Mouse (Mus musculus) MEL (cell line): Measurements from ENCODE around the gene Dlg5. TPM values are rescaled to one million over a fixed set of nuclear protein-coding genes. Genes with fewer than 3 reads are reported as not detected.

Experiments
- DNase-seq: peaks from one replicate; pipeline ENCODE4 v3.0.0; 2011; ENCODE audit warnings: low read depth, low spot score
- H3K27ac ChIP-seq: 2 replicates; pipeline ENCODE4 v1.5.1; 2012; ENCODE audit warnings: low read depth, mild to moderate bottlenecking, control low read depth, low read length, moderate library complexity; ENCODE audit not compliant: control insufficient read depth
- H3K27me3 ChIP-seq, 2 experiments: fragments of 150-350 bp in 1 of 2; sonication (generic) in 1 of 2; 2 replicates each; pipeline ENCODE4 v1.6.1; 2012; ENCODE audit warnings: low read length in 2 of 2, mild to moderate bottlenecking in 2 of 2, improper control_type of control experiment in 1 of 2, moderate library complexity in 1 of 2; ENCODE audit not compliant: insufficient read depth in 2 of 2, control insufficient read depth in 1 of 2
- H3K36me3 ChIP-seq, 2 experiments: 2 replicates each; pipeline ENCODE4 v1.6.1; 2012 to 2014; ENCODE audit warnings: low read length in 2 of 2, improper control_type of control experiment in 1 of 2, inconsistent platforms in 1 of 2, mild to moderate bottlenecking in 1 of 2; ENCODE audit not compliant: insufficient read depth in 2 of 2, control insufficient read depth in 1 of 2
- H3K4me1 ChIP-seq, 2 experiments: fragments of 150-350 bp in 1 of 2; sonication (generic) in 1 of 2; 2 replicates each; pipeline ENCODE4 v1.6.1; 2012; ENCODE audit warnings: low read length in 2 of 2, improper control_type of control experiment in 1 of 2, mild to moderate bottlenecking in 1 of 2; ENCODE audit not compliant: insufficient read depth in 2 of 2, control insufficient read depth in 1 of 2
- H3K4me3 ChIP-seq, 2 experiments: fragments of 150-350 bp in 1 of 2; sonication (generic) in 1 of 2; 2 replicates each; pipeline ENCODE4 v1.5.1; 2012; ENCODE audit warnings: low read depth in 2 of 2, low read length in 2 of 2, mild to moderate bottlenecking in 2 of 2, moderate library complexity in 2 of 2, control low read depth in 1 of 2, improper control_type of control experiment in 1 of 2; ENCODE audit not compliant: control insufficient read depth in 1 of 2, insufficient read depth in 1 of 2
- H3K79me2 ChIP-seq: 2 replicates; pipeline ENCODE4 v1.6.1; 2012; ENCODE audit warnings: mild to moderate bottlenecking, low read length, moderate library complexity; ENCODE audit not compliant: control insufficient read depth, poor library complexity, insufficient read depth
- H3K9ac ChIP-seq: 2 replicates; pipeline ENCODE4 v1.6.1; 2012; ENCODE audit warnings: low read depth, mild to moderate bottlenecking, control low read depth, low read length, moderate library complexity; ENCODE audit not compliant: control insufficient read depth, poor library complexity, severe bottlenecking
- H3K9me3 ChIP-seq: fragments of 150-350 bp; sonication (generic); replicated peaks from 2 replicates; pipeline ENCODE4 v1.6.1; 2012; ENCODE audit warnings: mild to moderate bottlenecking, low read length, improper control_type of control experiment, moderate library complexity; ENCODE audit not compliant: insufficient read depth
- ELF1 ChIP-seq: IDR thresholded peaks from 2 replicates; pipeline ENCODE4 v1.6.1; 2014; ENCODE audit warnings: low read depth, mild to moderate bottlenecking, inconsistent platforms, low read length, improper control_type of control experiment, moderate library complexity
- EP300 ChIP-seq, 2 experiments: IDR thresholded peaks; 2 replicates each; pipeline ENCODE4 v1.6.1; 2011; ENCODE audit warnings: improper control_type of control experiment in 2 of 2, low read length in 2 of 2, low read depth in 1 of 2, mild to moderate bottlenecking in 1 of 2
- GABPA ChIP-seq: IDR thresholded peaks from 2 replicates; pipeline ENCODE4 v1.6.1; 2012; ENCODE audit warnings: low read depth, mild to moderate bottlenecking, inconsistent platforms, low read length, improper control_type of control experiment, moderate library complexity
- HCFC1 ChIP-seq: IDR thresholded peaks from 2 replicates; pipeline ENCODE4 v1.6.1; 2012; ENCODE audit warnings: low read depth, mild to moderate bottlenecking, inconsistent platforms, low read length, improper control_type of control experiment, moderate library complexity
- MAFK ChIP-seq: IDR thresholded peaks from 2 replicates; pipeline ENCODE4 v1.6.1; 2011; ENCODE audit warnings: low read depth, mild to moderate bottlenecking, low read length, improper control_type of control experiment, borderline replicate concordance
- MAX ChIP-seq: IDR thresholded peaks from 2 replicates; pipeline ENCODE4 v1.6.1; 2011; ENCODE audit warnings: low read length, improper control_type of control experiment
- MAZ ChIP-seq: IDR thresholded peaks from 2 replicates; pipeline ENCODE4 v1.6.1; 2012; ENCODE audit warnings: low read depth, mild to moderate bottlenecking, inconsistent platforms, low read length, improper control_type of control experiment
- MXI1 ChIP-seq: IDR thresholded peaks from 2 replicates; pipeline ENCODE4 v1.6.1; 2011; ENCODE audit warnings: mild to moderate bottlenecking, low read depth, low read length, improper control_type of control experiment
- MYC ChIP-seq: IDR thresholded peaks from 2 replicates; pipeline ENCODE4 v1.6.1; 2011; ENCODE audit warnings: low read depth, mild to moderate bottlenecking, low read length, improper control_type of control experiment, moderate library complexity
- RAD21 ChIP-seq: IDR thresholded peaks from 2 replicates; pipeline ENCODE4 v1.6.1; 2011; ENCODE audit warnings: mild to moderate bottlenecking, low read depth, low read length, improper control_type of control experiment
- SMC3 ChIP-seq: IDR thresholded peaks from 2 replicates; pipeline ENCODE4 v1.6.1; 2011; ENCODE audit warnings: low read depth, low read length, improper control_type of control experiment
- TBP ChIP-seq: IDR thresholded peaks from 2 replicates; pipeline ENCODE4 v1.8.0; 2011; ENCODE audit warnings: low read depth, low read length, improper control_type of control experiment
- TCF12 ChIP-seq: IDR thresholded peaks from 2 replicates; pipeline ENCODE4 v1.6.1; 2014; ENCODE audit warnings: low read depth, mild to moderate bottlenecking, inconsistent platforms, low read length, improper control_type of control experiment, moderate library complexity
- ZKSCAN1 ChIP-seq: IDR thresholded peaks from 2 replicates; pipeline ENCODE4 v1.6.1; 2012; ENCODE audit warnings: low read depth, mild to moderate bottlenecking, inconsistent platforms, low read length, improper control_type of control experiment, moderate library complexity
- polyA plus RNA-seq, 2 experiments: library from polyadenylated mRNA; stranded (reverse) in 1 of 2; unstranded in 1 of 2; fragments of >175 nt in 1 of 2; fragments of >200 nt in 1 of 2; gene quantifications; 2 replicates each; pipeline versions ENCODE4 v1.2.1 to v1.2.4; 2012; ENCODE audit warnings: low replicate concordance in 2 of 2, low read depth in 1 of 2; ENCODE audit not compliant: insufficient read length in 2 of 2, insufficient read depth in 1 of 2, missing spikeins in 1 of 2
- total RNA-seq: library from RNA; depleted of rRNA; stranded (reverse); fragments of 300-350 nt; gene quantifications from 2 replicates; pipeline ENCODE4 v1.2.3, GENCODE M21; 2012

The Dlg5 gene
- total and polyA plus RNA-seq, 3 experiments, result not detected

DNA sequence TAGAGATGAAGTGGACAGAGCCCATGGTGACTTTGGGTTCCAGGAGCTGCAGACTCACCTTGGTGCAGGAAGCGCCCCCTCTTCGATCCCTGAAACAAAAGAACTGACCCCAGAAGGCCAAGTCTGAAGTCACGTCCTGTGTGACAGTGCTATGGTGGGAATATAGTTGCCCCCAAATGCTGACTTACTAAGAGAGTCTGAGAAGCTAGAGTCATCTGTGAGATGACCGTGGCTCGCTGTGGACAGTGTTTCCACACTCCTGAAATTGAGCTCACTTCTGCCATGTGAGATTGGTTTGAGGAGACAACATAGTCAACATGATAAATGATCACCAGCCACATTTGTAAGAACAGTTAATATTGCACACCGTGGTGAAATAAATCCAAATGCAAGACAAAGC is 16.7 kb upstream of the Dlg5 start:
- DNase-seq, result no peak
- Histone ChIP-seq H3K9ac (no peak overlapping the region), H3K4me1 (no peaks in the 10 kb centered on the region), H3K9me3 (no peaks in the 10 kb centered on the region), H3K36me3 (no peaks in the 10 kb centered on the region), H3K27ac (no peak overlapping the region), H3K27me3 (no peaks in the 10 kb centered on the region), H3K4me3 (no peak overlapping the region), H3K79me2 (no peaks in the 10 kb centered on the region)
- TF ChIP-seq HCFC1 (no peak), RAD21 (no peak)

DNA sequence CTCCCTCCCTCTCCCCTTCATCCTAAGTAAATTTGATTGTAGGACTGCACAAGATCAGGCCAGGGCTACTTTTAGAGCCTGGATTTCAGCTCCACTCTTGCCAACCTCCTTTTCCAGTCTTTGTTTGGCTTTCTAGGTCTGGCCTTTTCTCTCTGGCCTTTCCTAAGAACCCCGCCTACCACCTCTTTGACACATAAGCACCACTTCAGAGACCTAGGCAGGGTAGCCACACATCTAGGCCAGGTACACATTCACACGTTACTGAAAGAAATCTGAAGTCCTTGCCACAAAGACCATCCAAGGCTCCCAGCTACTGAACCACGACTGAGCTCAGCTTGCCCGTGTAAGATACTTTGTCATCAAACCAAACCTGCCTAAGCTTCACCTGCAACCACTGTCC is 14.7 kb upstream of the Dlg5 start:
- Histone ChIP-seq H3K27ac (no peak overlapping the region), H3K36me3 (no peaks in the 10 kb centered on the region), H3K4me1 (no peaks in the 10 kb centered on the region)
- TF ChIP-seq MXI1 (no peak), RAD21 (no peak), ELF1 (no peak), MAZ (no peak), SMC3 (no peak), GABPA (no peak), ZKSCAN1 (no peak), TBP (no peak), MAFK (no peak), EP300 (IDR thresholded peaks at IDR 0.05; ENCODE audit: low read depth in 1 of 2, low read length in 2 of 2) (no peak)
- TF ChIP-seq, all 39 proteins: peak for 0
- H3K9me3 ChIP-seq, result no peaks in the 10 kb centered on the region
- no peak overlapping the region for H3K9ac ChIP-seq
- no peaks in the 10 kb centered on the region for H3K79me2 ChIP-seq
- DNase-seq, result no peak
- H3K4me3 ChIP-seq, result no peak overlapping the region
- H3K27me3 ChIP-seq, result no peaks in the 10 kb centered on the region

DNA sequence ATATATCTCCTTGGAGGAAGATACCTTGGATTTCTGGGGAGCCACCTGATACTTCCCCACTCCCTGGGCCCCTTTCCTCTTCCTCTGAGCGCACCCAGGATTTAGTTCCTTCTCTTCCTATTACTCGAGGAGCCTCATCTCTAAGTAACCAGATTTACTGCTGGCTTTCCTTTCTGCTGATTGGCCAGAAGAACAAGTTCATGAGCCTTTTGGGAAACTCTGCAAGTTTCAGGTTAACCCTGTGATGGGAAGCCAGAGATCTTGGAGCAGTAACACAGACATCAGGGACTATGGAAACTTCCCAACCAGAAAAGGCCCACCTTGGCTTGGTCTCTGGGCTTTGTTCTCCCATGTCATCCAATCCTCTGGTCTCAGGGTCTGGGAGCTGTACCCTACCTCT is 10.2 kb upstream of the Dlg5 start:
- Histone ChIP-seq H3K4me3 (no peak overlapping the region), H3K9me3 (no peaks in the 10 kb centered on the region)
- TF ChIP-seq MAX (no peak), MYC (no peak), TCF12 (no peak)

More for the DNA sequence above, 10.2 kb upstream of the Dlg5 start:
- Histone ChIP-seq H3K36me3 (no peaks in the 10 kb centered on the region), H3K27me3 (no peaks in the 10 kb centered on the region), H3K27ac (no peak overlapping the region), H3K4me1 (no peaks in the 10 kb centered on the region), H3K79me2 (no peaks in the 10 kb centered on the region), H3K9ac (no peak overlapping the region)
- no peak for DNase-seq
